Mouse (Mus musculus) heart, embryonic 13.5 days (tissue): ENCODE data around the gene Pwp2. TPM values are rescaled to one million over a fixed set of nuclear protein-coding genes. Genes with fewer than 3 reads are reported as not detected.
"Not testable (repeated sequence)": the region's sequence is repeated elsewhere in the genome, so short reads cannot be mapped to it uniquely, and the experiment has no call there.

ENCODE experiments used
- ATAC-seq: fragments of 200-750 bp; cut with Nextera tagmentation; 2 replicates; pipeline ENCODE4 v1.8.0; 2017; ENCODE audit warnings: moderate TSS enrichment; ENCODE audit not compliant: insufficient number of reproducible peaks, low FRiP score, low TSS enrichment; ENCODE audit errors: extremely low read depth
- H3K27ac ChIP-seq: fragments of 300-500 bp; sonication (generic); replicated peaks from 2 replicates; pipeline ENCODE4 v1.5.1; 2015; ENCODE audit warnings: moderate library complexity, mild to moderate bottlenecking, inconsistent platforms
- H3K27me3 ChIP-seq: fragments of 300-500 bp; sonication (generic); replicated peaks from 2 replicates; pipeline ENCODE4 v1.6.1; 2015; ENCODE audit warnings: mild to moderate bottlenecking, inconsistent platforms
- H3K36me3 ChIP-seq: fragments of 300-500 bp; sonication (generic); 2 replicates; pipeline ENCODE4 v1.6.1; 2015; ENCODE audit warnings: mild to moderate bottlenecking, inconsistent platforms
- H3K4me1 ChIP-seq: fragments of 300-500 bp; sonication (generic); 2 replicates; pipeline ENCODE4 v1.6.1; 2015; ENCODE audit warnings: inconsistent platforms
- H3K4me2 ChIP-seq: fragments of 300-500 bp; sonication (generic); 2 replicates; pipeline ENCODE4 v1.6.1; 2015; ENCODE audit warnings: inconsistent platforms, mild to moderate bottlenecking, moderate library complexity
- H3K4me3 ChIP-seq: fragments of 300-500 bp; sonication (generic); 2 replicates; pipeline ENCODE4 v1.5.1; 2015; ENCODE audit warnings: moderate library complexity, mild to moderate bottlenecking, inconsistent platforms
- H3K9ac ChIP-seq: fragments of 300-500 bp; sonication (generic); 2 replicates; pipeline ENCODE4 v1.6.1; 2015; ENCODE audit warnings: inconsistent platforms, mild to moderate bottlenecking, moderate library complexity
- H3K9me3 ChIP-seq: fragments of 300-500 bp; sonication (generic); 2 replicates; pipeline ENCODE4 v1.6.1; 2016; ENCODE audit warnings: inconsistent platforms
- WGBS: fragments of 180-500 bp; shearing (Covaris S2); methylation state at CpG from one replicate; pipeline ENCODE4 v1.1.7; 2015; ENCODE audit warnings: mixed read lengths; 5-methylcytosine and 5-hydroxymethylcytosine counted together
- polyA plus RNA-seq: library from polyadenylated mRNA; unstranded; fragments of >200 nt; fragmentation: Nextera tagmentation; extraction: Ambion mirVana; gene quantifications from 2 replicates; pipeline ENCODE4 v1.2.1, GENCODE M21; 2015

The Pwp2 gene
- polyA plus RNA-seq, 1 experiment from 2014 or later = 11.1 TPM

DNA sequence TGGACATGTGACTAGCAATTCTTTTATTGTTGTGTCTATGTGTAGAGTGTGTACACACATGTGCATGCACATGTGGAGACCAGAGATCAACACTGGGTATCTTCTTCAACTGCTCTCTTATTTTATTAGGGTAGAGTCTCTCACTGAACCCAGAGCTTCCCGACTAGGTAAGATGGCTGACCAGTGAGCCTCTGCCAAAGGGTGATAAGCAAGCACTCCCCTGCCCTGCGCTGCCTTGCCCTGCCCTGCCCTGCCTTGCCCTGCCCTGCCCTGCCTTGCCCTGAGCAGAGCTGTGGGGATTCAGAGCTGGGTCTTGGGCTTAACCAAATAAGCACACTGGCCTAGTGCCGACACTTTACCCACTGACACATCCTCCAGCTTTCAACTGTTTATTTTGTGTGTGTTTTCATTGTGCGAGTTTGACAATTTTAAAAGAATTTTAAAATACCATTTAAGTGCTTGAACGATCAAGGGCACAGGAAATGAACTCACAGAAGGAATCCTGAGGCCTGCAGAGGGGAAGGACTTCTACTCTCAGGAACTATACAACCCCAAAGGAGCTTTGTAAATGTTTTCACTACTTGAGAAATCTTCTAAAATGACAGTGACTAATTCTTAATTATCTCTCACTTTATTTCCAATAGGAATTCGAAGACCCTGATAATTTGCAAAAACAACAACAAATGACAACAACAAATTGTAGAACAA is 31.6 kb upstream of the Pwp2 start:
- 76% methylated on average over 6 of the region's 6 CpGs for WGBS
- H3K4me2 ChIP-seq = no peak overlapping the region
- no peak overlapping the region for H3K9ac ChIP-seq
- H3K27ac ChIP-seq = no peak overlapping the region
- H3K27me3 ChIP-seq = no peaks in the 10 kb centered on the region
- H3K4me3 ChIP-seq = no peak overlapping the region
- ATAC-seq = no peak
- H3K4me1 ChIP-seq = no peaks in the 10 kb centered on the region
- peaks cover 98% of the 10 kb centered on the region for H3K36me3 ChIP-seq
- H3K9me3 ChIP-seq = no peaks in the 10 kb centered on the region

DNA sequence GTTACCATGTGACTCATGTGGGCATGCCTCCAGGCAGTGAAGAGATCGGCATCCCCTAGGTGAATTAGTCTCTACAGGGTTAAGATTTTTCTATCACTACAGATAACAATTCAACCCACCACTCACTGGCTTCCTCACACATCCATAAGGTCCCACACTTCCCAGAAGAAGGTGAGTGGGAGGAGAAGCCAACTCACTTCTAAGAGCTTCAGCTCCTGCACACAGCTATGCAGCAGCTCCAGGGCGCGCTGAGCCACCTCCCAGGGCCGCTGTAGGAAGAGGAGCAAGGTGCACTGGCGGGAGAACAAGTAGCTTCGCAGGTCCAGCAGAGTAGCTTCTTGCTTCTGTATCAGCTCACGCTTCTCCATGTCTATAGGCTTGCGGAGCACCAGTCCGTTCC is 29.4 kb upstream of the Pwp2 start:
- H3K9ac ChIP-seq = no peak overlapping the region
- no peak overlapping the region for H3K27ac ChIP-seq
- WGBS = 94% methylated on average over 9 of the region's 9 CpGs

DNA sequence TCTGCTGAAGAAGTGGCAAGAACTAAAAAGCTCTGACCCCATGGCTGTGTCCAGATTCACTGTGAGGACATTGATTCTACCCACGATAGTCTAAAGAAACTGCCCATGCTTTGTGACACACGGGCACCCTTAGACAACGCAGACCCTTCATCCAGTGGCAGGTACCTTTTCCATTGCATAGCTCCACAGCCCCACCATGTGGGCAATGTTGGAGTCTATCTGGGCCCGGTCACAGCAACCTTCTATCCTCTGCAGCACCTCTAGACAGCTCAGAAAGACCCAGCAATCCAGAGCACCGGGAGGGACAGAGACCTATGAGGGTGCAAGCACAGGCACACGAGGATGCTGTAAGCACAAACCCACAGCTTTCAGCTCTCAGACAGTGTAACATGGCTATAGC is 26.4 kb upstream of the Pwp2 start:
- Histone ChIP-seq H3K4me1 (no peaks in the 10 kb centered on the region), H3K27ac (no peak overlapping the region), H3K4me3 (no peak overlapping the region), H3K27me3 (no peaks in the 10 kb centered on the region), H3K36me3 (peaks cover 99% of the 10 kb centered on the region), H3K9ac (no peak overlapping the region), H3K4me2 (no peak overlapping the region), H3K9me3 (no peaks in the 10 kb centered on the region)
- 69% methylated on average over 6 of the region's 6 CpGs for WGBS
- ATAC-seq = no peak

More for the DNA sequence above, 29.4 kb upstream of the Pwp2 start:
- no peaks in the 10 kb centered on the region for H3K9me3 ChIP-seq
- no peak overlapping the region for H3K4me3 ChIP-seq
- ATAC-seq = no peak
- no peaks in the 10 kb centered on the region for H3K4me1 ChIP-seq
- H3K36me3 ChIP-seq = peaks cover 100% of the 10 kb centered on the region
- H3K27me3 ChIP-seq = no peaks in the 10 kb centered on the region
- no peak overlapping the region for H3K4me2 ChIP-seq

DNA sequence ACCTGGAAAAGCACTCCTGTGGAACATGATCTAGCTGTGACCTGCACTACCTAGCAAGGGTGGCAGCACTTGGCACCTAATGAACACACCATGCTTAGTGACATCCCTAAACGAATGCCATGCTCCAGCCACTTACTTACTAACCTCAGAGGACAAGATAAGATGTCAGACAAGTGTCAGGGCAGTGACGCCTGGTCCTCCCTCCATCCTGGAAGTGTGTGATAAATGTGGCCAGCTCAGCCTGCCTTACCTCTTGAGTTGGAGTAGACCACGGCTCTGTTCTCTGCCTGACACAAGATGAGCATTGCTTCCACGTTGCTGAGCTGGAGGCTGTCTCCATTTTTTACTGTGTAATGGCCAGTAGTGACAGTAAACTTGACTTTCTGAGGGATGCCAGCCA is 16.2 kb upstream of the Pwp2 start:
- WGBS = 69% methylated on average over 4 of the region's 4 CpGs
- Histone ChIP-seq H3K36me3 (peaks cover 98% of the 10 kb centered on the region), H3K4me1 (no peaks in the 10 kb centered on the region), H3K4me2 (no peak overlapping the region), H3K9me3 (no peaks in the 10 kb centered on the region), H3K27ac (no peak overlapping the region), H3K27me3 (no peaks in the 10 kb centered on the region), H3K9ac (no peak overlapping the region), H3K4me3 (no peak overlapping the region)
- ATAC-seq = no peak

DNA sequence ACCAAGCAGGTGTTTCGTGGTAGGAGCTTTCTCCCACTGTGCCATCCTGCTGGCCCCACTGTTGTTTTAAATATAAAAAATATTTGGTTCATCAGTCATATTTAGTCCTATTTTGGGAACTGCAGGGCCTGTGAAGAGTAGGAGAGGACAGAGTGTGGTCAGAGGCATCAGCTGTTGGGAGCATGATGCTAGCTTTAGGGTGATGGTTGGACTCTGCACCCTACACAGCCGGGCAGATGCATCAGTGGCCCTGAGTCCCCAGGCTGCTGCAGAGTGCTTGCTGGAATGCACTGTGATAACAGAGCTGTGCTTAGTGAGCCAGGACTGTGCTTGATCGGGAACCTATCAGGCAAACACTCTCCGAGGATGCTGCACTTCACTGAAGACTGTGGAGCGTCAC is 8.0 kb upstream of the Pwp2 start:
- Histone ChIP-seq H3K27me3 (no peaks in the 10 kb centered on the region), H3K4me3 (no peak overlapping the region), H3K9ac (no peak overlapping the region), H3K4me2 (no peak overlapping the region), H3K36me3 (peaks cover 100% of the 10 kb centered on the region), H3K4me1 (no peaks in the 10 kb centered on the region), H3K27ac (no peak overlapping the region), H3K9me3 (no peaks in the 10 kb centered on the region)
- no peak for ATAC-seq
- WGBS = 73% methylated on average over 5 of the region's 5 CpGs

DNA sequence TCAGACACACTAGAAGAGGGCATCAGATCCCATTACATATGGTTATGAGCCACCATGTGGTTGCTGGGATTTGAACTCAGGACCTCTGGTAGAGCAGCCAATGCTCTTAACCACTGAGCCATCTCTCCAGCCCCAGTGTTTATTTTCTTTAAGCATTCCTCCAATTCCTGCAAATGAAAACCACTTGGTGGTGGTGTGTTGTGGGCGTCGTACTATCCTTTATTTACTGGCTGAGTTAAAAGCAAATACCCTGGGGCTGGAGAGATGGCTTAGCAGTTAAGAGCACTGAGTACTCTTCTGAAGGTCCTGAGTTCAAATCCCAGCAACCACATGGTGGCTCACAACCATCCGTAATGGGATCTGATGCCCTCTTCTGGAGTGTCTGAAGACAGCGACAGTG is 1.1 kb upstream of the Pwp2 start:
- not testable (repeated sequence) for H3K9ac ChIP-seq, H3K4me3 ChIP-seq, H3K27ac ChIP-seq, H3K9me3 ChIP-seq, H3K27me3 ChIP-seq, H3K4me2 ChIP-seq, ATAC-seq
- H3K4me1 ChIP-seq = peaks cover 13% of the 10 kb centered on the region
- 85% methylated on average over 4 of the region's 4 CpGs for WGBS
- H3K36me3 ChIP-seq = peaks cover 65% of the 10 kb centered on the region

DNA sequence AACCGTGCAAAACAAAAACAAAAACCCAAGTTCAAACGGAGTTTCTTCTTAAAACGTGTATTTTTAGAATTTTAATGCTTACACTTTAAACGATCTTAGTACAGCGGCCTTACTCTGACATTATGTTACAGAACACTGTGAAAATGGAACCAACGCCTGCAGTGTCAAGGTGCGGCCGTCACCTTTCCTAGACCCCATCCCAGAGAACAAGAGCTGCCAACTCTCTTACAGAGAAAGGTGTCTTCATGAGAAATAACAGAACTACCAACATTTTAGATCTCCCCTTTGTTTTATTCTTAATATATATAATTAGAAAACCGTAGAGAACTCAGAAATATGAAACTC is 404 bp upstream of the Pwp2 start:
- peaks cover 13% of the 10 kb centered on the region for H3K4me1 ChIP-seq
- no peaks in the 10 kb centered on the region for H3K27me3 ChIP-seq
- H3K27ac ChIP-seq = peak overlapping the region; percentile 76
- ATAC-seq = no peak
- no peaks in the 10 kb centered on the region for H3K9me3 ChIP-seq
- H3K36me3 ChIP-seq = peaks cover 65% of the 10 kb centered on the region
- 18% methylated on average over 9 of the region's 9 CpGs for WGBS
- peak overlapping the region; percentile 98 for H3K4me2 ChIP-seq
- peak overlapping the region; percentile 85 for H3K9ac ChIP-seq
- H3K4me3 ChIP-seq = peak overlapping the region; percentile 86

DNA sequence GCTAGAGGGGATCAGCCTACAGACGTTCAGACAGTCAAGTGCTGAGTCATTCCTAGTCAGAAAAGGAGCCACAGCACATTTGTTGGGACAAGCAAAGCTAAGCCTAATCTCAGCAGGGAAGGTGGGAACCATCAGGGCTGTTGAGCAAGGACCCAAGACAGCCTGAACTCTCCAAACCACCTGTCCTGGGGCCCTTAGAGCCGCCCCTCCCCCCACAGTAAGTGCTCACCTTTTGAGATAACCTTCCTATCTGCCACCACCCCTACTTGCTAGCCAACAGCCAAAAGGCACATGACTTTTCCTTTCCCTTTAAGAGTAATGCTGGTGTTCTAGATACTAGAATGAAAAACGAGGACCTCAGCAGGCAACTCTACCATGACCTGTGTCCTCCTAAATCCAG is 1.4 kb downstream of the Pwp2 start:
- no peak overlapping the region for H3K27ac ChIP-seq
- ATAC-seq = no peak
- H3K27me3 ChIP-seq = no peaks in the 10 kb centered on the region
- H3K36me3 ChIP-seq = peaks cover 65% of the 10 kb centered on the region
- H3K9ac ChIP-seq = no peak overlapping the region
- no peaks in the 10 kb centered on the region for H3K9me3 ChIP-seq
- peaks cover 13% of the 10 kb centered on the region for H3K4me1 ChIP-seq
- 0 out of 2 replicates have a peak overlapping the region, but pooled peaks have one; percentile 86 for H3K4me3 ChIP-seq
- WGBS = 63% methylated on average over 3 of the region's 3 CpGs
- H3K4me2 ChIP-seq = 0 out of 2 replicates have a peak overlapping the region, but pooled peaks have one; percentile 98

DNA sequence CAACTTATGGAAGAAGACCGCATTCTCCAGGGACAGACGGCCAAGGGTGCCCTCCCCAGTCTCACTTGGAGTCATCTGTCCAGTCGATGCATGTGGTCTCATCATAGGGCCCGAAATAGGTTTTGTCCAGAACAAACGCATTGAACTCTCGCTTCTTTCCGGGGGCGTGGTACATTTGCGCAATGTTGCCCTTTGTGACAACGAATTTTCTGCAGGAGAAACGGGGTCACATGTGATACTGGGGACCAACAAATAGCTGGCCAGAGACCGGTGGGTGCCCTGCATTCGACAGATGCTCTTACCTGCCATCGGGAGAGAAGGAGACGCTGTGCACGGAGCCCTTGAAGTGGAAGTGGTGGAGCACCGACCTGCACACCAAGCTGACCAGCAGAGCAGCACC is 2.6 kb downstream of the Pwp2 start:
- Histone ChIP-seq H3K4me3 (no peak overlapping the region), H3K9ac (no peak overlapping the region), H3K4me2 (no peak overlapping the region), H3K9me3 (no peaks in the 10 kb centered on the region), H3K27me3 (no peaks in the 10 kb centered on the region), H3K4me1 (peaks cover 13% of the 10 kb centered on the region), H3K27ac (no peak overlapping the region), H3K36me3 (peaks cover 65% of the 10 kb centered on the region)
- WGBS = 86% methylated on average over 17 of the region's 17 CpGs
- ATAC-seq = no peak

DNA sequence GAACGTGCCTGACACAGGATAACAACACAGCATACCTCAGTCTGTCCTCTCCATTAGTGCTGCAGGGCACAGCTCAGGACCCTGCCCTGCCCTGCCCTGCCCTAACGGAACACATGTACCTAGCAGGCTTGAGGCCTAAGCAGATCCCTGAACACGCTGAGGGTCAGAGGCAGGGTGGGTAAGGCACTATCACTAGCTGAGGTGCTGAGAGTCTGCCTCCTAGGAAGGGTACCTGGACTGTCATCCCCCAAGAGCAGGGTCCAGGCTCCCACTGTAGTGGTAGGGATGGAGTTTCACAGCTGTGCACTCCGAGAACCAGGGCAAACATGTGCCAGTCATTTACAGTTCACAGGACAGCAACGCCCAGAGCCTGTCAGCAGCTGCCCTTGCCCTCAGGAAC is 10.5 kb downstream of the Pwp2 start:
- Histone ChIP-seq H3K36me3 (peaks cover 90% of the 10 kb centered on the region), H3K4me3 (no peak overlapping the region), H3K9ac (no peak overlapping the region), H3K4me1 (peaks cover 7% of the 10 kb centered on the region), H3K4me2 (no peak overlapping the region), H3K27me3 (no peaks in the 10 kb centered on the region), H3K9me3 (no peaks in the 10 kb centered on the region), H3K27ac (no peak overlapping the region)
- 87% methylated on average over 5 of the region's 5 CpGs for WGBS
- ATAC-seq = no peak

DNA sequence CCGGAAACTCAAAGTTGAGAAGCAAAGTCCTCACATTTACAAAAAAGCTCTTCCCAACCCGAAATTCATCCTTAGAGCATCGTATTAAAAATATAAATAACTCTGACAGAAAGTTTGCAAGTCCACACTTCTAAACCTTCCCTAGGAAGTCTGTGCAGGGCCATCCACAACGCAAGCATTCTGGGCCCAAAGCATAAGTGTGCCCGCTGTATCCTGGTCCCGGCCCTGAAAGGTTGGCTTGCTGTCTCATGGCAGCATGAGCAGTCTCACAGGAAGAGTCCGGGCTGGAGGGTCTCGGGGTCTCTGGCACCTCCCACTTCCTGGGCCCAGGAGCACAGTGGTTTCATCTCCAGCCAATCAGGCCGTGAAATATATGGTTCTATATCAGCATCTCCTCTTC is 13.4 kb downstream of the Pwp2 start:
- ATAC-seq = no peak
- H3K4me2 ChIP-seq = no peak overlapping the region
- WGBS = 88% methylated on average over 9 of the region's 9 CpGs
- H3K9ac ChIP-seq = no peak overlapping the region
- no peak overlapping the region for H3K27ac ChIP-seq
- no peaks in the 10 kb centered on the region for H3K27me3 ChIP-seq
- no peak overlapping the region for H3K4me3 ChIP-seq
- H3K36me3 ChIP-seq = peaks cover 77% of the 10 kb centered on the region
- H3K4me1 ChIP-seq = peaks cover 19% of the 10 kb centered on the region
- H3K9me3 ChIP-seq = no peaks in the 10 kb centered on the region

DNA sequence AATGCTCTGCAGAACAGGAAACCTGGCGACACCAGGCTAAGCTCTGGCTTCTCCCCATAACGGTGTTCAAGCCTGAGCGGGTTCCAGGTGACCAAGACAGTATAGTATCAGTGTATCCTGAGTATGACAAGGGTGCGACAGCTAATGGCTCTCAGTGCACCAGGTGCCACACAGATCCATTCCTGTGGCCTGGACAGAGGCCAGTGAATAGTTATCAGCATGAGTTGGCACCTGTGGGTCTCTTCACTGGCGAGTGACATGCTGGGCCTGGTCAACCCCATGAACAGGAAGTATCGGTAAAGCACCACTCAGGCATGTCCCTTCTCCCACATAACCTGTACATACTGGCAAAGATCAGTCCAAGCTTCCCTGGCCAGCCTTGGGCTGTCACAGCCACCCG is 13.9 kb downstream of the Pwp2 start:
- Histone ChIP-seq H3K4me2 (no peak overlapping the region), H3K9ac (no peak overlapping the region), H3K9me3 (no peaks in the 10 kb centered on the region), H3K27ac (no peak overlapping the region), H3K4me3 (no peak overlapping the region), H3K27me3 (no peaks in the 10 kb centered on the region), H3K36me3 (peaks cover 77% of the 10 kb centered on the region), H3K4me1 (peaks cover 19% of the 10 kb centered on the region)
- WGBS = 87% methylated on average over 7 of the region's 7 CpGs
- no peak for ATAC-seq
